Mouse (Mus musculus) brain, embryonic 14.5 days (tissue): ENCODE results near the gene Cers1.

Experiments
- CTCF ChIP-seq: fragments of 200-500 bp; IDR thresholded peaks from 2 replicates; pipeline ENCODE4 v1.5.1; 2012; ENCODE audit warnings: inconsistent platforms, mild to moderate bottlenecking, moderate library complexity, borderline replicate concordance; ENCODE audit not compliant: insufficient read depth, insufficient read length; ENCODE audit errors: extremely low read depth
- POLR2A ChIP-seq: fragments of 200-500 bp; IDR thresholded peaks from 2 replicates; pipeline ENCODE4 v1.6.1; 2012; ENCODE audit warnings: mild to moderate bottlenecking, inconsistent platforms, borderline replicate concordance; ENCODE audit not compliant: poor library complexity, insufficient read depth, insufficient read length, severe bottlenecking; ENCODE audit errors: extremely low read depth

GRCm38 (mm10) chr8:70285304-70285703, 30.3 kb upstream of the Cers1 start:
- no peak for TF ChIP-seq CTCF
- TF ChIP-seq POLR2A, result no peak
